In genomic region chr11:120489054-120489761, GRCm38 (mm10) we compare ENCODE assay signal across 8 mouse cellular contexts. TPM values are rescaled to one million over a fixed set of nuclear protein-coding genes. Genes with fewer than 3 reads are reported as not detected.
DNase-seq lines count a peak whose midpoint lies in the region; ATAC-seq lines count a peak whose summit lies in the region.

No protein-coding gene starts in this region.

- H3K4me1 ChIP-seq in embryonic facial prominence, embryonic 12.5 days: peaks cover 40% of the 10 kb centered on the region
- peaks cover 29% of the 10 kb centered on the region for H3K4me1 ChIP-seq in heart, embryonic 11.5 days (ENCODE audit: control insufficient read depth, insufficient read depth, low read length)
- peaks cover 89% of the 10 kb centered on the region for H3K4me1 ChIP-seq in liver, embryonic 13.5 days (replicated peaks)
- peaks cover 21% of the 10 kb centered on the region for H3K4me1 ChIP-seq in neural tube, embryonic 11.5 days (ENCODE audit: control insufficient read depth, insufficient read depth, low read length)

- no peaks in the 10 kb centered on the region for H3K27me3 ChIP-seq in embryonic facial prominence, embryonic 12.5 days
- H3K27me3 ChIP-seq in heart, embryonic 11.5 days (ENCODE audit: control insufficient read depth, insufficient read depth, low read length): no peaks in the 10 kb centered on the region
- H3K27me3 ChIP-seq in liver, embryonic 13.5 days: no peaks in the 10 kb centered on the region
- H3K27me3 ChIP-seq in neural tube, embryonic 11.5 days (ENCODE audit: control insufficient read depth, insufficient read depth, low read length): no peaks in the 10 kb centered on the region

- H3K27ac ChIP-seq in embryonic facial prominence, embryonic 12.5 days: 0 out of 2 replicates have a peak overlapping the region, but pooled peaks have one; percentile 14
- H3K27ac ChIP-seq in heart, embryonic 11.5 days (ENCODE audit: low read depth, low read length): peak overlapping the region; percentile 30; the same call in 1 of the 2 replicates
- H3K27ac ChIP-seq in liver, embryonic 13.5 days: peak overlapping the region; percentile 94
- no peak overlapping the region for H3K27ac ChIP-seq in neural tube, embryonic 11.5 days (ENCODE audit: low read depth, low read length)

- no peaks in the 10 kb centered on the region for H3K9me3 ChIP-seq in embryonic facial prominence, embryonic 12.5 days
- no peaks in the 10 kb centered on the region for H3K9me3 ChIP-seq in heart, embryonic 11.5 days (replicated peaks; ENCODE audit: control insufficient read depth, low read length)
- no peaks in the 10 kb centered on the region for H3K9me3 ChIP-seq in liver, embryonic 13.5 days (replicated peaks)
- no peaks in the 10 kb centered on the region for H3K9me3 ChIP-seq in neural tube, embryonic 11.5 days (ENCODE audit: control insufficient read depth, low read length)

- H3K9ac ChIP-seq in embryonic facial prominence, embryonic 12.5 days: no peak overlapping the region
- no peak overlapping the region for H3K9ac ChIP-seq in heart, embryonic 11.5 days (ENCODE audit: low read depth, low read length)
- peak overlapping the region; percentile 47; the same call in 1 of the 2 replicates for H3K9ac ChIP-seq in liver, embryonic 13.5 days
- H3K9ac ChIP-seq in neural tube, embryonic 11.5 days (ENCODE audit: low read length): no peak overlapping the region

- no peak for ATAC-seq in embryonic facial prominence, embryonic 12.5 days (ENCODE audit: insufficient number of reproducible peaks, insufficient read depth, low FRiP score, low TSS enrichment)
- ATAC-seq in heart, embryonic 11.5 days (replicated peaks; ENCODE audit: insufficient number of reproducible peaks, low FRiP score, low TSS enrichment): 0 out of 2 replicates have a peak, but pooled peaks have one; percentile 12
- ATAC-seq in liver, embryonic 13.5 days (ENCODE audit: low read depth): peak; percentile 41
- peak; percentile 7; the same call in 1 of the 2 replicates for ATAC-seq in neural tube, embryonic 11.5 days (ENCODE audit: insufficient read depth, low FRiP score, low TSS enrichment)

- peak; percentile 86 for DNase-seq in ES-CJ7 (ENCODE audit: low read depth, low spot score)
- DNase-seq in adrenal gland, postnatal 25 days: peak; percentile 51
- DNase-seq in kidney, postnatal 10 days: peak; percentile 80
- DNase-seq in liver, embryonic 13.5 days: peak; percentile 71
- DNase-seq in neural tube, embryonic 11.5 days (ENCODE audit: low spot score): peak; percentile 54
- peak; percentile 51 to 55 for DNase-seq in thymus, postnatal 36 days

- no peak overlapping the region for H3K4me3 ChIP-seq in embryonic facial prominence, embryonic 12.5 days
- H3K4me3 ChIP-seq in heart, embryonic 11.5 days (ENCODE audit: low read depth, low read length): no peak overlapping the region
- no peak overlapping the region for H3K4me3 ChIP-seq in liver, embryonic 13.5 days (replicated peaks)
- 0 out of 2 replicates have a peak overlapping the region, but pooled peaks have one; percentile 9 for H3K4me3 ChIP-seq in neural tube, embryonic 11.5 days (ENCODE audit: low read depth, low read length)

- H3K36me3 ChIP-seq in embryonic facial prominence, embryonic 12.5 days: peaks cover 34% of the 10 kb centered on the region
- H3K36me3 ChIP-seq in heart, embryonic 11.5 days (ENCODE audit: control insufficient read depth, insufficient read depth, low read length): peaks cover 25% of the 10 kb centered on the region
- peaks cover 55% of the 10 kb centered on the region for H3K36me3 ChIP-seq in liver, embryonic 13.5 days
- peaks cover 7% of the 10 kb centered on the region for H3K36me3 ChIP-seq in neural tube, embryonic 11.5 days (ENCODE audit: control insufficient read depth, insufficient read depth, low read length)

- no peak overlapping the region for H3K4me2 ChIP-seq in embryonic facial prominence, embryonic 12.5 days (replicated peaks)
- H3K4me2 ChIP-seq in heart, embryonic 11.5 days: no peak overlapping the region
- no peak overlapping the region for H3K4me2 ChIP-seq in liver, embryonic 13.5 days
- no peak overlapping the region for H3K4me2 ChIP-seq in neural tube, embryonic 11.5 days (ENCODE audit: low read depth)

- 56% methylated on average over 4 of the region's 4 CpGs for WGBS in embryonic facial prominence, embryonic 12.5 days
- WGBS in heart, embryonic 11.5 days (ENCODE audit: insufficient replicate concordance): 63% methylated on average over 4 of the region's 4 CpGs
- 56% methylated on average over 4 of the region's 4 CpGs for WGBS in liver, embryonic 13.5 days (ENCODE audit: insufficient replicate concordance)
- WGBS in neural tube, embryonic 11.5 days: 62% methylated on average over 4 of the region's 4 CpGs

RNA-seq across cellular contexts. Expression of gene Slc25a10, which starts 2.4 kb away (rescaled TPM):
- total RNA-seq in adrenal gland, postnatal 25 days (2021): 102 and 151 TPM in 2 replicates
- polyA plus RNA-seq in embryonic facial prominence, embryonic 12.5 days (2016; fragmentation: Nextera tagmentation; extraction: Ambion mirVana): 52.6 and 57.4 TPM in 2 replicates
- 44.2 and 48.3 TPM in 2 replicates for polyA plus RNA-seq in heart, embryonic 11.5 days (2014; fragmentation: Nextera tagmentation; extraction: Ambion mirVana)
- polyA plus RNA-seq in liver, embryonic 13.5 days (2015; fragmentation: Nextera tagmentation; extraction: Ambion mirVana): 42.2 and 44.1 TPM in 2 replicates
- 41.4 and 49.5 TPM in 2 replicates for polyA plus RNA-seq in neural tube, embryonic 11.5 days (2014; fragmentation: Nextera tagmentation; extraction: Ambion mirVana)

RNA-seq across cellular contexts. Expression of gene Mrpl12, which starts 4.8 kb away (rescaled TPM):
- 96.3 and 104 TPM in 2 replicates for total RNA-seq in adrenal gland, postnatal 25 days (2021)
- polyA plus RNA-seq in embryonic facial prominence, embryonic 12.5 days (2016; fragmentation: Nextera tagmentation; extraction: Ambion mirVana): 126 and 128 TPM in 2 replicates
- 222 and 232 TPM in 2 replicates for polyA plus RNA-seq in heart, embryonic 11.5 days (2014; fragmentation: Nextera tagmentation; extraction: Ambion mirVana)
- polyA plus RNA-seq in liver, embryonic 13.5 days (2015; fragmentation: Nextera tagmentation; extraction: Ambion mirVana): 142 and 150 TPM in 2 replicates
- polyA plus RNA-seq in neural tube, embryonic 11.5 days (2014; fragmentation: Nextera tagmentation; extraction: Ambion mirVana): 142 and 145 TPM in 2 replicates

RNA-seq across cellular contexts. Expression of gene Arl16, which starts 21.8 kb away (rescaled TPM):
- total RNA-seq in adrenal gland, postnatal 25 days (2021): 22.6 and 22.8 TPM in 2 replicates
- 62.9 and 64.2 TPM in 2 replicates for polyA plus RNA-seq in embryonic facial prominence, embryonic 12.5 days (2016; fragmentation: Nextera tagmentation; extraction: Ambion mirVana)
- polyA plus RNA-seq in heart, embryonic 11.5 days (2014; fragmentation: Nextera tagmentation; extraction: Ambion mirVana): 43.6 and 48.4 TPM in 2 replicates
- 15.9 and 16.0 TPM in 2 replicates for polyA plus RNA-seq in liver, embryonic 13.5 days (2015; fragmentation: Nextera tagmentation; extraction: Ambion mirVana)
- 61.2 and 65.7 TPM in 2 replicates for polyA plus RNA-seq in neural tube, embryonic 11.5 days (2014; fragmentation: Nextera tagmentation; extraction: Ambion mirVana)

RNA-seq across cellular contexts. Expression of gene Ccdc137, which starts 31.3 kb away (rescaled TPM):
- 24.2 and 27.6 TPM in 2 replicates for total RNA-seq in adrenal gland, postnatal 25 days (2021)
- polyA plus RNA-seq in embryonic facial prominence, embryonic 12.5 days (2016; fragmentation: Nextera tagmentation; extraction: Ambion mirVana): 41.8 and 42.2 TPM in 2 replicates
- 21.3 and 27.5 TPM in 2 replicates for polyA plus RNA-seq in heart, embryonic 11.5 days (2014; fragmentation: Nextera tagmentation; extraction: Ambion mirVana)
- polyA plus RNA-seq in liver, embryonic 13.5 days (2015; fragmentation: Nextera tagmentation; extraction: Ambion mirVana): 20.2 and 23.1 TPM in 2 replicates
- polyA plus RNA-seq in neural tube, embryonic 11.5 days (2014; fragmentation: Nextera tagmentation; extraction: Ambion mirVana): 26.4 and 29.0 TPM in 2 replicates

RNA-seq across cellular contexts. Expression of gene Oxld1, which starts 31.3 kb away (rescaled TPM):
- total RNA-seq in adrenal gland, postnatal 25 days (2021): 33.8 and 41.3 TPM in 2 replicates
- 11.2 and 12.0 TPM in 2 replicates for polyA plus RNA-seq in embryonic facial prominence, embryonic 12.5 days (2016; fragmentation: Nextera tagmentation; extraction: Ambion mirVana)
- polyA plus RNA-seq in heart, embryonic 11.5 days (2014; fragmentation: Nextera tagmentation; extraction: Ambion mirVana): 16.9 and 19.6 TPM in 2 replicates
- polyA plus RNA-seq in liver, embryonic 13.5 days (2015; fragmentation: Nextera tagmentation; extraction: Ambion mirVana): 8.4 and 9.5 TPM in 2 replicates
- 12.0 and 14.4 TPM in 2 replicates for polyA plus RNA-seq in neural tube, embryonic 11.5 days (2014; fragmentation: Nextera tagmentation; extraction: Ambion mirVana)
